Mouse (Mus musculus) kidney, embryonic 16.5 days (tissue): ENCODE results near the gene Rho. TPM values are rescaled to one million over a fixed set of nuclear protein-coding genes. Genes with fewer than 3 reads are reported as not detected.

Experiments used
- ATAC-seq: fragments of 200-750 bp; cut with Nextera tagmentation; 2 replicates; pipeline ENCODE4 v1.8.0; 2017; ENCODE audit warnings: moderate TSS enrichment; ENCODE audit not compliant: low FRiP score, low TSS enrichment
- H3K27ac ChIP-seq: fragments of 300-500 bp; sonication (generic); 2 replicates; pipeline ENCODE4 v1.5.1; 2014; ENCODE audit warnings: low read length
- H3K27me3 ChIP-seq: fragments of 300-500 bp; sonication (generic); 2 replicates; pipeline ENCODE4 v1.6.1; 2014; ENCODE audit warnings: low read length, control low read depth, mixed read lengths; ENCODE audit not compliant: insufficient read depth
- H3K36me3 ChIP-seq: fragments of 300-500 bp; sonication (generic); 2 replicates; pipeline ENCODE4 v1.6.1; 2014; ENCODE audit warnings: low read length, control low read depth, mixed read lengths; ENCODE audit not compliant: insufficient read depth
- H3K4me1 ChIP-seq: fragments of 300-500 bp; sonication (generic); 2 replicates; pipeline ENCODE4 v1.6.1; 2014; ENCODE audit warnings: low read length, control low read depth, mixed read lengths; ENCODE audit not compliant: insufficient read depth
- H3K4me2 ChIP-seq: fragments of 300-500 bp; sonication (generic); replicated peaks from 2 replicates; pipeline ENCODE4 v1.6.1; 2014; ENCODE audit warnings: low read depth, low read length
- H3K4me3 ChIP-seq: fragments of 300-500 bp; sonication (generic); 2 replicates; pipeline ENCODE4 v1.5.1; 2014; ENCODE audit warnings: mild to moderate bottlenecking, low read length
- H3K9ac ChIP-seq: fragments of 300-500 bp; sonication (generic); replicated peaks from 2 replicates; pipeline ENCODE4 v1.6.1; 2014; ENCODE audit warnings: low read length
- H3K9me3 ChIP-seq: fragments of 300-500 bp; sonication (generic); 2 replicates; pipeline ENCODE4 v1.6.1; 2016; ENCODE audit warnings: low read length, control low read depth
- WGBS: fragments of 180-500 bp; shearing (Covaris S2); extraction: QIAGEN DNeasy Blood & Tissue Kit; methylation state at CpG from one replicate; pipeline ENCODE4 v1.1.7; 2014; 5-methylcytosine and 5-hydroxymethylcytosine counted together
- polyA plus RNA-seq: library from polyadenylated mRNA; unstranded; fragments of >200 nt; fragmentation: Nextera tagmentation; extraction: Ambion mirVana; gene quantifications from 2 replicates; pipeline ENCODE4 v1.2.1, GENCODE M21; 2015

Rho gene
- polyA plus RNA-seq, result 0.16 and 0.37 TPM in 2 replicates

DNA sequence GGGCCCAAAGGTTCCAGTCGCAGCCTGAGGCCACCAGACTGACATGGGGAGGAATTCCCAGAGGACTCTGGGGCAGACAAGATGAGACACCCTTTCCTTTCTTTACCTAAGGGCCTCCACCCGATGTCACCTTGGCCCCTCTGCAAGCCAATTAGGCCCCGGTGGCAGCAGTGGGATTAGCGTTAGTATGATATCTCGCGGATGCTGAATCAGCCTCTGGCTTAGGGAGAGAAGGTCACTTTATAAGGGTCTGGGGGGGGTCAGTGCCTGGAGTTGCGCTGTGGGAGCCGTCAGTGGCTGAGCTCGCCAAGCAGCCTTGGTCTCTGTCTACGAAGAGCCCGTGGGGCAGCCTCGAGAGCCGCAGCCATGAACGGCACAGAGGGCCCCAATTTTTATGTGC lies at the start of gene Rho:
Rho (plus strand) TSS at position 110 of the 400 bp plus-strand sequence.
- H3K9ac ChIP-seq, result no peak within 1 kb of the TSS
- no peaks in the 10 kb centered on the region for H3K36me3 ChIP-seq
- WGBS, result 84% methylated on average over 14 of the region's 14 CpGs
- no peak for ATAC-seq
- no peak within 1 kb of the TSS for H3K4me3 ChIP-seq
- peaks cover 3% of the 10 kb centered on the region; the same call in 1 of the 2 replicates for H3K4me1 ChIP-seq
- no peaks in the 10 kb centered on the region for H3K27me3 ChIP-seq
- H3K27ac ChIP-seq, result no peak within 1 kb of the TSS
- H3K9me3 ChIP-seq, result no peaks in the 10 kb centered on the region
- H3K4me2 ChIP-seq, result no peak within 1 kb of the TSS

DNA sequence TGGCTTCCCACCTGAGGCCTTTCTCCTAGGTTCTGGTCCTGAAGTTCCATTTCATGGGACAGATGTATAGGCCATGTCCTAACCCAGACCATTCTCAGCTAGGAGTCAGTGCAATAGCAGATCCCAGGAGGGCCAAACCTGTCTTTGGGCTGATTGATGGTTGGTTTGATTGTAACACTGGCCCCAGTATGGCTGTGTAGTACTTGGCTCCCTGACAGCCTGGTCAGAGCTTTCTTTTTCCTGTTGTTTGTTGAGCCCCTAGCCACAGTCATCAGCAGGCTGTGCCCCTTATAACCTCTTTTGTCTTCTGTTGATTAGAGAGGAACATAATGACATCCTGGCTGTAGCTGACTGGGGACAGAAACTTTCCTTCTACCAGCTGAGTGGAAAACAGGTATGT lies 47.5 kb upstream of the Rho start:
- Histone ChIP-seq H3K27me3 (no peaks in the 10 kb centered on the region), H3K4me2 (no peak overlapping the region), H3K9ac (no peak overlapping the region), H3K9me3 (peaks cover 5% of the 10 kb centered on the region; the same call in 1 of the 2 replicates), H3K36me3 (peaks cover 33% of the 10 kb centered on the region), H3K4me1 (no peaks in the 10 kb centered on the region), H3K27ac (no peak overlapping the region), H3K4me3 (no peak overlapping the region)
- no peak for ATAC-seq

DNA sequence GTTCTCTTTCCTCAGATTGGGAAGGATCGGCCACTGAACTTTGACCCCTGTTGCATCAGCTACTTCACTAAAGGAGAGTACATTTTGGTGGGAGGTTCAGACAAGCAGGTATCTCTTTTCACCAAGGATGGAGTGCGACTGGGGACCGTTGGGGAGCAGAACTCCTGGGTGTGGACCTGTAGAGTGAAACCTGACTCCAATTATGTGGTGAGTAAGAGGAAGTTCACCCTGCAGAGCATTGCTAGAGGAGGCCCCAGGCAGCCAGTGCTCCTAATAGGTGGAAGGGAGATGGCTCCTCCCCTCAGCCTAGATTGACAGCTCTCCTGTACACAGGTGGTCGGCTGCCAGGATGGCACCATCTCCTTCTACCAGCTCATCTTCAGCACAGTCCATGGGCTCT lies 44.7 kb upstream of the Rho start:
- no peak overlapping the region for H3K4me3 ChIP-seq
- peaks cover 33% of the 10 kb centered on the region for H3K36me3 ChIP-seq
- H3K27me3 ChIP-seq, result no peaks in the 10 kb centered on the region
- H3K27ac ChIP-seq, result no peak overlapping the region
- no peak overlapping the region for H3K9ac ChIP-seq
- H3K9me3 ChIP-seq, result peaks cover 5% of the 10 kb centered on the region; the same call in 1 of the 2 replicates
- no peak overlapping the region for H3K4me2 ChIP-seq
- WGBS, result 51% methylated on average over 4 of the region's 4 CpGs
- 0 out of 2 replicates have a peak, but pooled peaks cover 5% of the 10 kb centered on the region for H3K4me1 ChIP-seq
- ATAC-seq, result 0 out of 2 replicates have a peak, but pooled peaks have one; percentile 17

DNA sequence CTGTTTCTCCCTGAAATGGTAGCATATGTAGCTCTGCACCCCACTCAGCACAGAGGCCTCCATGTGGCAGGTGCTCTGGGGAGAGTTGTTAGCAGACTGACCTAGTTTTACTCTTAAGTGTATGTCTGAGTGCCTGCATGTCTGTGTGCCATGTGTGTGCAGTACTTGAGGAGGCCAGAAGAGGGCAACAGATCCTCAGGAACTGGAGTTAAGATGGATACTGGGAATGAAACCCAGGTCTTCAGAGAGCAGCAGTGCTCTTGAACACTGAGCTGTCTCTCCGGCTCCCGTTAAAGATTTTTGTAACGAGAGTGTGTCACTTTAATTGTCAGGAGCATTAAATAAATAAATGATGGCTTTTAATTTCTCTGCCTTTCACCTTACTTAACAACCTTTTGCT lies 43.3 kb upstream of the Rho start:
- Histone ChIP-seq H3K4me3 (no peak overlapping the region), H3K4me2 (no peak overlapping the region), H3K27me3 (no peaks in the 10 kb centered on the region), H3K36me3 (peaks cover 39% of the 10 kb centered on the region), H3K9me3 (peaks cover 5% of the 10 kb centered on the region; the same call in 1 of the 2 replicates), H3K9ac (no peak overlapping the region), H3K27ac (no peak overlapping the region), H3K4me1 (0 out of 2 replicates have a peak, but pooled peaks cover 5% of the 10 kb centered on the region)
- 86% methylated on average over 3 of the region's 3 CpGs for WGBS
- ATAC-seq, result no peak

DNA sequence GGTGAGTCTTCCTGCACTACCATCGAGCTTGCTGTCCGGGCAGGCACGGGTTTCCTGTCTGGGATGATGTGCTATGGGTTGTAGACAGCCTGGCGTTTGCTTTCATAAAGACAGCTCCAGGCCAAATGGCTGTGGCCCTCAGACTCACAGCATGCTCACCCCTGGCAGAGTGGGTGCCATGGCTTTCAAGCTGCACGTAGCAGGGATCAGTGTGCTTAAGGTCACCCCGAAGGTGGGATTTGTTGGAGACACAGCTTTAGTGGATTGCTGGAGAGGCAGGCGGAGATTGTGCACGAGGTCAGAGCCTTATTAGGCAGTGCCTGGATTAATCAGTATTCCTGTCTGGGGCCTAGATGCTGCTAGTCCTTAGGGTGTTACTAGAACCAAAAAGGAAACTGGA lies 40.9 kb upstream of the Rho start:
- 0 out of 2 replicates have a peak, but pooled peaks cover 5% of the 10 kb centered on the region for H3K4me1 ChIP-seq
- H3K4me2 ChIP-seq, result no peak overlapping the region
- ATAC-seq, result no peak
- 86% methylated on average over 8 of the region's 8 CpGs for WGBS
- H3K4me3 ChIP-seq, result no peak overlapping the region
- H3K36me3 ChIP-seq, result peaks cover 42% of the 10 kb centered on the region
- H3K9me3 ChIP-seq, result peaks cover 5% of the 10 kb centered on the region; the same call in 1 of the 2 replicates
- no peak overlapping the region for H3K27ac ChIP-seq
- H3K9ac ChIP-seq, result no peak overlapping the region
- no peaks in the 10 kb centered on the region for H3K27me3 ChIP-seq

DNA sequence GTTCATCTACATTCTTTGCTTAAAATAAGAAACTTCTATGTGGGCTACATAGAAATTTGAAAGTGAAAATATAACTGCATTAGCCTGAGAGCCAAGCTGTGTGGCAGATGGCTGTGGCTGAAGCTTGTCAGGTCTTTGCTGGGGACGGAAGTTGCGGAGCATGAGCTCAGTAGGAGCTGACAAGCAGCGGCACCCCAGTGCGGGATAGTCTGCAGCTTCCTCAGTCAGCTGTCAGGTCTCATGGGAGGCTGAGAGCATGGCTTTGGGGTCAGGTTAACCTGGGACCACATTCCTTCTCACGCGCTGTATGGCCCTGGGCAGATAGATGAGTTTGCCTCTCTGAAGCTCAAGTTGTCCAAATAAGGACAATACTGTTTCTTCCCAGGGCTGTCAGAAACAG lies 40.5 kb upstream of the Rho start:
- H3K9ac ChIP-seq, result no peak overlapping the region
- H3K4me2 ChIP-seq, result no peak overlapping the region
- peaks cover 5% of the 10 kb centered on the region; the same call in 1 of the 2 replicates for H3K9me3 ChIP-seq
- ATAC-seq, result 0 out of 2 replicates have a peak, but pooled peaks have one; percentile 13
- H3K27ac ChIP-seq, result peak overlapping the region; percentile 27; the same call in 1 of the 2 replicates
- H3K36me3 ChIP-seq, result peaks cover 42% of the 10 kb centered on the region
- H3K27me3 ChIP-seq, result no peaks in the 10 kb centered on the region
- 0 out of 2 replicates have a peak, but pooled peaks cover 5% of the 10 kb centered on the region for H3K4me1 ChIP-seq
- H3K4me3 ChIP-seq, result no peak overlapping the region
- 72% methylated on average over 6 of the region's 6 CpGs for WGBS

DNA sequence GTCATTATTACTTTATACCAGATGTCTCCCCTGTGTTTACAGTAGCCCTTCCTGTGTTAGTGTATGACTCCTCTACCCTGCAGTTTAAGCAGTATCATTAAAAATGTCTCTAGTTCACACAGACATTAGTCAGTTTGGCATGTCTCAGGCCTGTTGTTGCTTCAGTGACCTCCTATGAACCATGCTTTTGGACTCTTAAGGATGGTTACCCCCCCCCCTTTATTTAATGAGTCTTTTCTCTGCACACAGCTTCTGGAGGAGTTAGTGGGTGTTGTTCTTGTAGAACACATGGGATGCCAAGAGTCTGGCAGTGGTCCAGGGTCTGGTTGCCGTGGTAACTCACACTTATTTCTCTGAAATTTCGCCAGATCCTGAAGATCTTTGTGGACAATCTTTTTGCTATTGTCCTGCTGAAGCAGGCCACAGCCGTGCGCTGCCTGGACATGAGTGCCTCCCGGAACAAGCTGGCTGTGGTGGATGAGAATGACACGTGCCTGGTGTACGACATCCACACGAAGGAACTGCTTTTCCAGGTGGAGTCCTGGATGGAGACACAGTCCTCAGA lies 40.0 kb upstream of the Rho start:
- Histone ChIP-seq H3K9me3 (peaks cover 5% of the 10 kb centered on the region; the same call in 1 of the 2 replicates), H3K36me3 (peaks cover 42% of the 10 kb centered on the region), H3K9ac (no peak overlapping the region), H3K4me3 (no peak overlapping the region), H3K27ac (peak overlapping the region; percentile 27; the same call in 1 of the 2 replicates), H3K27me3 (no peaks in the 10 kb centered on the region), H3K4me1 (0 out of 2 replicates have a peak, but pooled peaks cover 5% of the 10 kb centered on the region), H3K4me2 (no peak overlapping the region)
- WGBS, result 66% methylated on average over 8 of the region's 8 CpGs
- peak; percentile 46 for ATAC-seq

DNA sequence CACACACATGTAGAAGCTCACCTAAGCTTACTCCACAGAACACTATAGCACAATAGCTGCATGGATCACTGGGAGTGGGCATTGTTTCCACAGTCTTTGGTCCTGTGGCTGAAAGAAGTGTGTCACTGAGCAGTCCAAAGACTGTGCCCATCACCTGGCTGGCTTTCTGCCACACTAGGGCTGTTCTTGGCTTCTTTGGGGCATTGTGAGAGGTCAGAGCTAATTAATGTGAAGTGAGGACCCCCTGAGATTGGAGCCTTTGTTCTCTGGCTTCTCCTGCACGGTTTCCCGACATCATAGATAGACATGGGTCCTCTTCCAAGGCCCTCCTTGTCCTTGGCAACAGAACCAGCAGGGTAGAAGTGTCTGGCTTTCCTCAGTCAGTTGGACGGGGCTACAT lies 39.2 kb upstream of the Rho start:
- no peak for ATAC-seq
- no peak overlapping the region for H3K4me2 ChIP-seq
- 0 out of 2 replicates have a peak, but pooled peaks cover 5% of the 10 kb centered on the region for H3K4me1 ChIP-seq
- no peak overlapping the region for H3K4me3 ChIP-seq
- peaks cover 5% of the 10 kb centered on the region; the same call in 1 of the 2 replicates for H3K9me3 ChIP-seq
- peaks cover 34% of the 10 kb centered on the region for H3K36me3 ChIP-seq
- no peaks in the 10 kb centered on the region for H3K27me3 ChIP-seq
- no peak overlapping the region for H3K9ac ChIP-seq
- 91% methylated on average over 3 of the region's 3 CpGs for WGBS
- H3K27ac ChIP-seq, result no peak overlapping the region

DNA sequence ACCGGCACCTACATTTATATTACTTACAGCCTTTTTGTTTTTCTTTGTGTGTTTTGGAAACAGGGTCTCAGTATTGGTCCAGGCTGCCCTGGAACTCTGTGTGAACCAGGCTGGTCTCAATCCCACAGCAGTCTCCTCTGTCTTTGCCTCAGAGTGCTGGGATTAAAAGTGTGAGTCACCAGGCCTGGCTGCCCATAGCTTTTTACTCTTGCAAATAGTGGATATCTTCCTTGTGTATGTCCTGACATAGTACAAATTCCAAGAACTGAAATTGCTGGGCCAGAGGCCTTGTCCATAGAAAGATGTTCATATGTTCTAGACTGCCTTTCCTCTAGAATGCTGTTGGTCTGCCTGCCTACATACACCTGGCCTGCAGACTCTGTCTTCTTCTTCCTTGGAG lies 35.2 kb upstream of the Rho start:
- peaks cover 15% of the 10 kb centered on the region for H3K36me3 ChIP-seq
- H3K4me1 ChIP-seq, result peaks cover 4% of the 10 kb centered on the region; the same call in 1 of the 2 replicates
- no peaks in the 10 kb centered on the region for H3K27me3 ChIP-seq
- H3K4me2 ChIP-seq, result no peak overlapping the region
- ATAC-seq, result no peak
- H3K4me3 ChIP-seq, result no peak overlapping the region
- no peak overlapping the region for H3K27ac ChIP-seq
- H3K9me3 ChIP-seq, result no peaks in the 10 kb centered on the region
- 90% methylated on average over 1 of the region's 1 CpGs for WGBS
- no peak overlapping the region for H3K9ac ChIP-seq

DNA sequence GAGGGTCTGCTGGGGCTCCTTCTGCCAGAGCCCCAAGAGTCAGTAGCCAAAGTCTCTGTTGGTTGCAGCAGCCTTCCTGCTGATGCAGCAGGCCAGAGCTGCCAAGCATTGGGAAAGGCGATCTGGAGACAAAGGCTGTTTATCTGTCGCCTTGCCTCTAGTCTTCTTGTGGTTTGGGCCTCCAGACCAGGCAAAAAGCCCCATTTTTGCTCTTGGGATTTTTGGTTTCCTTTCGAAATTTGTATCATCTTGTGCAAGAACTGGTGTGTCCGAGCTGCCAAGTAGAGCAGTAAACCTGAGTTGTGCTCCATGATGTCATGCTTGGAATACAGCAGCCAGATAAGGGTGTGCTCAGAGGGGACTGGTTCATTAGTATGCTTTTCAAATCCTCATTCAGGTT lies 34.4 kb upstream of the Rho start:
- H3K27ac ChIP-seq, result no peak overlapping the region
- H3K9ac ChIP-seq, result no peak overlapping the region
- ATAC-seq, result no peak
- no peaks in the 10 kb centered on the region for H3K27me3 ChIP-seq
- peaks cover 13% of the 10 kb centered on the region for H3K36me3 ChIP-seq
- H3K9me3 ChIP-seq, result no peaks in the 10 kb centered on the region
- H3K4me1 ChIP-seq, result peaks cover 3% of the 10 kb centered on the region; the same call in 1 of the 2 replicates
- H3K4me3 ChIP-seq, result no peak overlapping the region
- WGBS, result 75% methylated on average over 4 of the region's 4 CpGs
- H3K4me2 ChIP-seq, result no peak overlapping the region
